Mouse (Mus musculus): ENCODE measurements around the gene Blvrb.

DNA sequence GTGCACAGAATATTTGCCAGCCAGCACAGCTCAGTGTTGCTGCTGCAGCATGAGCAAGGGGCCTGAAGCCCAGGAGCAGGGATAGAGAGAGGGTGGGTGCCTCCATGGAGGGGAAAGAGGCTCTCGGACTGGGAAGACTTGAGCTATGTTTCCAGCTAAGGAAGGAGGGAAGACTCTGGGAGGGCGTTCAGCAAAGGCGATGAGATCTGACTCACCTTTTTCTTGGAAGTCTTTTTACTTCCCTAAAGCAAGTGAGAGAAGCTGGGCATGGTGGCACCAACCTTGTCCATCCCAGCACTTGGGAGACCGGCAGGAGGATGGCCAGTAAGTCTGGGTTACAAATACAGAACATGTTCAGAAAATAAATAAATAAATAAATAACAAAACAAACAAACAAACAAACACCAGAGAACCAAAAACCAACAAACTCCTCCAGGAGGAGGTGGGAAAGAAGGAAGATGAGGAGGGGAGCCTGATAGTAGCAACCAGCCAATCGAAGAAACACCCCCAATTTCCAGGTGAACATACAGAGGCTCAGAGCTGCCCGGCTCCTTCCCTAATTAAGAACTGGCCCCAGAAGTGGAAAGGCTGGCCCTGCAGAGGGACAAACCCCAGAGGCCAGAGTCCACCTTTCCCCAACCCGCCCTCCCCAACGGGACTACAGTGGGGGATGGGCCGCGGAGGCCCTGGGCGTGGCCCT is 33.3 kb downstream of the Blvrb start:
- TF ChIP-seq CTCF (IDR thresholded peaks at IDR 0.05; ENCODE audit: low read depth) (no peak), EP300 (optimal IDR thresholded peaks at IDR 0.05) (peak; percentile 8)

Data from stomach, postnatal 0 days (tissue).